Mouse (Mus musculus) urinary bladder, postnatal 0 days (tissue): ENCODE data around the gene Asphd1. TPM values are rescaled to one million over a fixed set of nuclear protein-coding genes. Genes with fewer than 3 reads are reported as not detected.

ENCODE experiments used
- polyA plus RNA-seq: library from polyadenylated mRNA; unstranded; fragments of >200 nt; fragmentation: Nextera tagmentation; extraction: Ambion mirVana; gene quantifications from 2 replicates; pipeline ENCODE4 v1.2.1, GENCODE M21; 2015

Gene Asphd1
- not detected in 2 replicates for polyA plus RNA-seq

GRCm38 (mm10) chr7:126949403-126949792 is at the start of gene Asphd1:
Gene Asphd1 (minus strand): TSS chr7:126949582.

DNA sequence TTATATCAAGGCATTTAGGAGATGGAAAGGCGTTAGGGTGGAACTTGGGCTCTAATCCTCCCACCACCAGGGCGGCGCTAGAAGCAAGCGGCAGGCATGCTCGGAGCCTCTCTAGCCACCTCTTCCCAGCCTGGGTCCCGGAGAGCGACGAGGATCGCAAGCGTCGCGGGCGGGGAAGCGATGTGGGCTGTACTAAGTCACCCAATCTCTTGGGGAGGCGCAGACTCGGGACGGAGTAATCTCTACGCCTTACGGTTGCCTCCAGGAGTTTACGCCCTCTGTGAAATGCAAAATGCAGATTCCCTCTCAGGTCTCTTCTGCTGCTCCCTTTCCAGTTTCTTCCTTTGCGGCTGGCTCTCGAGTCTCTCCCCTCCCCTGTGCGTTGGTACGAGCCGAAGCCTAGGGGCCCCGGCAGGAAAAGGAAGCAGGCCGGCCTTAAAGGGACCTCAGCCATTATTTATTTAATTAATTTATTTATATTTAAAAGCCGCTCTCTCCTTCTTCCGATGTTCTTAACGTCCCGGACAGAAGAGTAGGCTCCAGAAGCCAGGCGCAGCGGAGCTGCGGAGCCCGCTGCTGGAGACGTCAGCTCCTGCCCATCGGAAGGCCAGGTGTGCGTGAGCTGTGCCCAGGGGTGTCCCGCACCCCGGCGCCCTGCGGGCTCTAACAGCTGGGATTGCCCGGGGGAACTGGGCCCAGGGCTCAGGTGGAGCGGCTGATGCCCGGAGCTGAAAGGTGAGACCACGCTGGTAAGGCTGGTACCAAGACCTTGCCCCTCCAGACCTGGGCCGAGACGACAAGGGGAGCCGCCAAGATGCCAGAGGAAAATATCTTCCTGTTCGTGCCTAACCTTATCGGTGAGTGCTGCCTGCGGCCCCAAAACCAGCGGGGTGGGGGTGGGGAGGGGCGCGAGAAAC is 26.8 kb upstream of the Asphd1 start, which contains the start of gene Cdiptos:
Gene Cdiptos (minus strand): TSS at position 149 of the 917 bp plus-strand sequence.

DNA sequence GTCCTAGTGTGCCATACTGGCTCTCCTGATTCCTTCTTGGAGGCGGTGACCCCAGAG is 26.3 kb upstream of the Asphd1 start, which contains the start of gene Cdipt:
Gene Cdipt (plus strand): TSS at position 22 of the 57 bp plus-strand sequence.

GRCm38 (mm10) chr7:126949793-126950646 is 638 bp upstream of the Asphd1 start, which contains the start of gene Sez6l2:
Gene Sez6l2 (plus strand): TSS chr7:126950563.

GRCm38 (mm10) chr7:126928384-126929037 is 20.9 kb downstream of the Asphd1 start, which contains the start of gene Kctd13:
Gene Kctd13 (plus strand): TSS chr7:126928879.

DNA sequence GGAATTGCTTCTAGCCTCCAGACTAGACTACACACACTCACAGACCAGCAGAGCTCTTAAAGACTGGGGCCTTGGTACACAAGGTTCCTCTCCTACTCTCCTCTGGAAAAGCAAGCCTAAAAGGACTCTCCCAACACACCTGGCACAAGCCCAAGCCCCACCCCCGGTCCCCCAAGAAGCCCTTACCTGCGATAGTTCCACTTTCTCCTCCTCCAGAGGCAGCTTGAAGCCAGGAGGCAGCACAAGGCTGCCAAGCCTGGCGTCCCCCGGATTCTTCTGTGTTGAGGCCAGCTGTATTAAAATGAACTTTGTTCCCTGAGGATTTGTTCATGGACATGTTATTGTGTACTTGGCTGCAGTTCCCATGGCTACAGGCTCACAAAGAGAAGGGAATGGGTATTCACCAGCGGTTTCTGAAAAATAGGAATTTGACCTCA is 26.7 kb downstream of the Asphd1 start, which contains the start of gene Tmem219:
Gene Tmem219 (minus strand): TSS at position 294 of the 437 bp plus-strand sequence.

Other genes with a start within 250 kb of the Asphd1 start
- gene Coro1a, start 241.8 kb downstream of the Asphd1 start, polyA plus RNA-seq = 15.1 and 33.5 TPM in 2 replicates
- gene Mapk3, start 190.0 kb downstream of the Asphd1 start, polyA plus RNA-seq = 58.5 and 65.2 TPM in 2 replicates
- gene Gdpd3, start 183.2 kb downstream of the Asphd1 start, polyA plus RNA-seq = 7.6 and 8.7 TPM in 2 replicates
- 67.6 and 97.6 TPM in 2 replicates for gene Ypel3, start 172.6 kb downstream of the Asphd1 start, polyA plus RNA-seq
- 0.12 and 0.15 TPM in 2 replicates for gene Tbx6, start 168.1 kb downstream of the Asphd1 start, polyA plus RNA-seq
- gene Ppp4c, start 157.1 kb downstream of the Asphd1 start, polyA plus RNA-seq = 111 and 119 TPM in 2 replicates
- gene Fam57b, start 151.9 kb downstream of the Asphd1 start, polyA plus RNA-seq = 0.17 and 0.30 TPM in 2 replicates
- gene 4930451I11Rik, start 117.9 kb downstream of the Asphd1 start, polyA plus RNA-seq = not detected in 2 replicates
- gene Doc2a, start 102.2 kb downstream of the Asphd1 start, polyA plus RNA-seq = 0.08 TPM in 1 of 2 replicates, not detected in the other
- 9.5 and 10.4 TPM in 2 replicates for gene Hirip3, start 87.6 kb downstream of the Asphd1 start, polyA plus RNA-seq
- gene Ino80e, start 87.2 kb downstream of the Asphd1 start, polyA plus RNA-seq = 45.1 and 48.6 TPM in 2 replicates
- gene Taok2, start 64.9 kb downstream of the Asphd1 start, polyA plus RNA-seq = 18.7 and 20.2 TPM in 2 replicates
- gene Tmem219, start 26.7 kb downstream of the Asphd1 start, polyA plus RNA-seq = 34.6 and 38.2 TPM in 2 replicates
- 9.1 and 9.7 TPM in 2 replicates for gene Kctd13, start 20.7 kb downstream of the Asphd1 start, polyA plus RNA-seq
- gene Sez6l2, start 981 bp upstream of the Asphd1 start, polyA plus RNA-seq = 0.19 and 0.22 TPM in 2 replicates
- 95.8 and 103 TPM in 2 replicates for gene Cdipt, start 26.3 kb upstream of the Asphd1 start, polyA plus RNA-seq
- gene Cdiptos, start 26.5 kb upstream of the Asphd1 start, polyA plus RNA-seq = 1.7 and 1.9 TPM in 2 replicates
- gene Mvp, start 65.0 kb upstream of the Asphd1 start, polyA plus RNA-seq = 34.3 and 38.8 TPM in 2 replicates
- 0.49 TPM in 1 of 2 replicates, not detected in the other for gene Pagr1b, start 66.9 kb upstream of the Asphd1 start, polyA plus RNA-seq
- gene Pagr1a, start 67.8 kb upstream of the Asphd1 start, polyA plus RNA-seq = 7.9 and 36.8 TPM in 2 replicates
- 5.0 and 26.8 TPM in 2 replicates for gene Gm42742, start 71.5 kb upstream of the Asphd1 start, polyA plus RNA-seq
- 2.7 and 3.0 TPM in 2 replicates for gene Prrt2, start 71.6 kb upstream of the Asphd1 start, polyA plus RNA-seq
- 20.4 and 22.4 TPM in 2 replicates for gene Maz, start 77.5 kb upstream of the Asphd1 start, polyA plus RNA-seq
- gene Kif22, start 92.9 kb upstream of the Asphd1 start, polyA plus RNA-seq = 17.9 and 21.4 TPM in 2 replicates
- gene Zg16, start 137.7 kb upstream of the Asphd1 start, polyA plus RNA-seq = not detected in 2 replicates
- gene AI467606, start 141.8 kb upstream of the Asphd1 start, polyA plus RNA-seq = 2.3 and 6.4 TPM in 2 replicates
- gene Qprt, start 172.6 kb upstream of the Asphd1 start, polyA plus RNA-seq = 0.76 and 0.98 TPM in 2 replicates
- 0.13 TPM in 2 replicates for gene Spn, start 188.2 kb upstream of the Asphd1 start, polyA plus RNA-seq
- 27.0 and 31.8 TPM in 2 replicates for gene Cd2bp2, start 246.5 kb upstream of the Asphd1 start, polyA plus RNA-seq